Mouse (Mus musculus): ENCODE measurements around the gene Zfp976.
A peak's percentile ranks its signal among the peaks of the same experiment; 100 is the strongest.
"Not testable (repeated sequence)": the region's sequence is repeated elsewhere in the genome, so short reads cannot be mapped to it uniquely, and the experiment has no call there.

The Zfp976 gene

DNA sequence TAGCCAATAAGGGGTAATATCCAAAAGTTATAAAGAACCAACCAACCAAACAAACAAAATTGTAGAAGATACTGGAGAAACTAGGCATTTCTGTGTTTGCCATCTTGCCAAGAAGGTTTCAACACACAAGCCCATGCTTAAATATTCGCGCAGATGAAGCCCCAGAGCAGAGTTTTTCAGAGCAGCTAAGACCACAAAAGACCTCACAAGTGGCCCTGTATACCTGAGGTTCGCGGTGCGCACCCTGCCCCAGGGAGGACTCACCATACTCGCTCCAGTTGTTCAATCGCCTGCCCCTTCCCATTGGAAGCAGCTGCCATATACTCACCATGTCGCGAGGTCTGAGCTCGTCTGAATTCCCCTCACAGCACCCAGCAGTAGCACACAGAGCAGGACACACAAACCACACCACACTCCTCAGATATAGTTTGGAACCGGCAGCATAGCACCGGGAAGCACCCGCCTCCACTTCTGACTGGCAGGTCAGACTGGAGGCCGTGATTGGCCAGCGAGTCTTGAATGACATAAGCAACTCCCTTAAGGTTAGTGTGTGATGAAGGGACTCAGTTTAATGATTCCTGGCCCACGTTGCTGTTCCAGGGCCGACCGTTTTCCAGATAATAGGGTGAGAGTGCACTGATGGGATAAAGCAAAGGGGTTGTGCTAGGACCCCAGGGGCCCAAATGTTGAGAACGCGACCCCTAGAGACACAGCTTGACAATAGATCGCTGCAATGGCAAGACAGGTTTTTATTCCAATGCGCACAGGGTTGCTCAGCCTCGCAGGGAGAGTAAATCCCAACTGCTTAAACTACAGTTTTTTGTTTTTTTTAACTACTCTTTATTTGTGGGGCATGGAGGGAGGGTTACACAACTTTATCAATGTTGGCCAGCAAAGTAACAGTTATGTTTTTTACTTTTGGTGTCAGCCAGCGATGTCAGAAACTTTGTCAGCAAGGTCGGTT lies at the start of gene Zfp976:
Gene Zfp976 (minus strand): TSS at position 437 of the 964 bp plus-strand sequence.
- DNase-seq = peak; percentile 35 to 42

DNA sequence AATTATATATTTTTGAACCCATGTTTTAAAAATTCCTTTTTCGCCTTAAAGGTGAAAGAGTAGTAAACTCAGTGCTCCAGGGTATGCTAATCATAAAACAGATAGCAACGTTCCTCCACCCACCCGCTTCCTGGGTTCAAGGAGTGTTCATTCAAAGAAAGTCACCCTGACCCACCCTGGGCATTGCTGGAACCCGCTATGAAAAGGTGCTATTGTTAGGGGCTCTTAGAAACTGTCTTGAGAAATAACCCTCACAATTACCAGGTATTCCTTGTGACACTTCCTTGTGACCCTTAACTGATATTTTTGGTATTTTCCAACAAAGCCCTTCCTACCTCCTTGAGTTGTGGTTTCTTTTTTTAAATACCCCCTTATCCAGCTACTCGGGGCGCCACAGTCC lies 37.7 kb upstream of the Zfp976 start:
- not testable (repeated sequence) for DNase-seq

DNA sequence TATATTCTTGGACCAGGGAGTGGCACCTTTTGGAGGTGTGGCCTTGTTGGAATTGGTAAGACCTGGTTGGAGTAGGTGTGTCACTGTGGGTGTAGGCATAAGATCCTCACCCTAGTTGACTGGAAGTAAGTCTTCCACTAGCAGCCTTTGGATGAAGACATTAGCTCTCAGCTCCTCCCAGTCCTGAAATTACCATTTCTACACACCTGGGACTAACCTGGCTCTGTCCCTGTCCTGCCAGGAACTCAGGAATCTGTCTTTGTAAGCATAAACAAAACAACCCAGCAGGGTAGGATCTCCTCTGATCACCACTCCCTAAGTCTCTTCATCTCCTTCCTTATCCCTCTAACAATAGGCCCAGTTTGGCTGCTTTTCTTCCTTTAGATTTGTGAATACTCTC lies 37.3 kb upstream of the Zfp976 start:
- not testable (repeated sequence) for DNase-seq

DNA sequence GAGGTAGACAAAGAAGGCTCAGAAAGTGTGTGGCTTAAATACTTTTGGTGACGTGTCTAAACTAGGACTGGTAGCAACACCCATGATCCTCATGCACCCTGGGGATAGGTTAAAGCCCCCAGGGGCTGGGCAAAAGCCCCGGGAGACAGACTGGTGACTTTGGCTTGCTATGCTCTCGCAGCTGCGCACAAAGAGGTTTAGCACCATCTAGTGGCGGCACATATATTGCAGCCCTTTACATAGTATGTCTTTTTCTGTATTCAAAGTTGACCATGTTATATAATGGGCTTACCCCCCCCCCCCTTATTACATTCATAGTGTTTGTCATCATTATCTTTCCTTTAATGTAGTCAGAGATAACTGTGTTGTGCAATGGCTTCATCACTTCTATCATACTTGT lies 17.8 kb upstream of the Zfp976 start:
- peak; percentile 7 to 8 for DNase-seq

DNA sequence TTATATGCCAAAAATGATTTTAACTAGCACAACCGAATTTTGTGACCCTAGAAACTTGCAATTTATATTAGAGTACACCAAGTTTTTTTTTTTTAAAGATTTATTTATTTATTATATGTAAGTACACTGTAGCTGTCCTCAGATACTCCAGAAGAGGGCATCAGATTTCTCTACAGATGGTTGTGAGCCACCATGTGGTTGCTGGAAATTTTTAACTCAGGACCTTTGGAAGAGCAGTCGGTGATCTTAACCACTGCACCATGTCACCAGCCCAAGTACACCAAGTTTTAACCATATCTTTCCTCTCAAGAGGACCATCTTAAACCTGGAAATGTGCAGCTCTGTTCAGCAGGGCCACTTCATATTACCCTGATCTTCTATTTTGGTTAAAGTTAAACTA lies 12.8 kb upstream of the Zfp976 start:
- DNase-seq = not testable (repeated sequence)

DNA sequence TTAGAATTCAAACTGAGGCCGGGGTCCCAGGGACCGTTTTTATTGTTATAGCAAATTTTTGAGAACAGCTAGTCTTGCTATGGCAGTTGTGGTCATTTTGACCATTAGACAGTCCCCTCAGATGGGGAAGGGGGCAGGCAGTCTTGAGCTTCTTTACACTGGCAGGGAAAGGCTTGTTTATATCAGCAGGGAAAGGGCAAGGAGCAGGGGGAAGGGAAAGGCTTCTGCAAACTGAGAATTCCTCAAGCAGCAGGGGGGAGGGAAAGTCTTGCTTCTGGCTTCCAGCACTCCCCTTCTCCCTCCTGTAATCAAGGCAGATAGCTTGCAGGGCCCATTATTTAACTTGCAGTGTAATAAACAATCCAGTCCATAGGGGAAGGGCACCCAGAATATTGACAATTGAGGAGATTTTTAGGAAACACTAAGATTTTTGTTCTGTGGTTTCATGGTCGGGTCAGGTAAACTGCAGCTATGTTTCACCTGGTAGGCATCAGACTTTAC lies 782 bp upstream of the Zfp976 start:
- not testable (repeated sequence) for DNase-seq

DNA sequence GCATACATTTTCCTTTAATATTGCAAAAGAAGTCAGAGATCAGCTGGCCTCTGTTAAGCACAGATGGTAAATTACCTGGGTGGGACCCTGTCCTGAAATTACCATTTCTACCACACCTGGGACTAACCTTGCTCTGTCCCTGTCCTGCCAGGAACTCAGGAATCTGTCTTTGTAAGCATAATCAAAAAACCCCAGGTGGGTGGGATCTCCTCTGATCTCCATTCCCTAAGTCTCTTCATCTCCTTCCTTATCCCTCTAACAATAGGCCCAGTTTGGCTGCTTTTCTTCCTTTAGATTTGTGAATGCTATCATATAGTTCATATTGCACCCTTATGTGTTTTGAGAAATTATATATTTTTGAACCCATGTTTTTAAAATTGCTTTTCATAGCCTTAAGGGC lies 11.4 kb downstream of the Zfp976 start:
- DNase-seq = not testable (repeated sequence)

DNA sequence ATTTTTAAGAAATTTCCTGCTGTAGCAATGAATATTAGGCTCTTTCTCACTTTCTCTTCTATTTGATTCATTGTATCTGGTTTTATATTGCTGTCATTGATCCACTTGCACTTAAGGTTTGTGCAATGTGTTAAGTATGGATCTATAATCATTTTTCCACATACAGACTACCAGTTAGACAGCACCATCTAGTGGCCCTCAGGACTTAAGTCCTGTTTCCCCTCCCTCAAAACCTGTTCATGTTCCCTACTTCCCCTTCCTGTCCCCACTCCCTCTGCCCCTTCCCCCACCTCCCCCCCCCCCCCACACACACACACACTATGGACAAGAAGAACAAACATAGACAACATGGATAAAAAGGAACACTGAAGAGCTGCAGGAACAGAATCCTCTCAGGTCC lies 46.7 kb downstream of the Zfp976 start:
- not testable (repeated sequence) for DNase-seq

DNA sequence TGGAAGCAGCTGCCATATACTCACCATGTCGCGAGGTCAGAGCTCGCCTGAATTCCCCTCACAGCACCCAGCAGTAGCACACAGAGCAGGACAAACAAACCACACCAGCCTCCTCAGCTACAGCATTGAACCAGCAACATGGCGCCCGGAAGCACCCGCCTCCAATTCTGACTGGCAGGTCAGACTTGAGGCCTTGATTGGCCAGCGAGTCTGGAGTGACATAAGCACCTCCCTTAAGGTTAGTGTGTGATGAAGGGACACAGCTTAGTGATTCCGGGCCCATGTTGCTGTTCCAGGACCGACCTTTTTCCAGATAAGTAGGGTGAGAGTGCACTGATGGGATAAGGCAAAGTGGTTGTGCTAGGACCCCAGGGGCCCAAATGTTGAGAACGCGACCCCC lies 50.0 kb downstream of the Zfp976 start, which contains the start of gene Zfp977:
Gene Zfp977 (minus strand): TSS at position 135 of the 400 bp plus-strand sequence.
- DNase-seq = not testable (repeated sequence)

DNA sequence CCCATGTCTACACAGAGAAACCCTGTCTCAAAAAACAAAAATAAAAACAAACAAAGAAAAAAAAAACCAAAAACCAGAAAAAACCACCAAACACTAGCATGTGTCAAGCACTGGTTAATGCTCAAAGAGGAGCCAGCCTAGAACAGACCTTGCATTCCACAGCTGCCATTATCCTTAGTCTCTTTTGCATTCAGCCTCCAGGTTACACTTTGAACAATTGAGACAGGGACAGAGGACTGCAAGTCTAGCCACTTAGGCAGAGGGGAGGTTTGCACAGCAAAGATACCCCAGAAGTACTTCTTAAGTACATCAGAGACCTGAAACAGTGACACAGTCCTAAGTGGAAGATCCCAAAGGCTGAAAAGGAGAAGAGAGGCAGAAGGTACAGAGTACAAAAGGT lies 51.1 kb downstream of the Zfp976 start:
- not testable (repeated sequence) for DNase-seq

DNA sequence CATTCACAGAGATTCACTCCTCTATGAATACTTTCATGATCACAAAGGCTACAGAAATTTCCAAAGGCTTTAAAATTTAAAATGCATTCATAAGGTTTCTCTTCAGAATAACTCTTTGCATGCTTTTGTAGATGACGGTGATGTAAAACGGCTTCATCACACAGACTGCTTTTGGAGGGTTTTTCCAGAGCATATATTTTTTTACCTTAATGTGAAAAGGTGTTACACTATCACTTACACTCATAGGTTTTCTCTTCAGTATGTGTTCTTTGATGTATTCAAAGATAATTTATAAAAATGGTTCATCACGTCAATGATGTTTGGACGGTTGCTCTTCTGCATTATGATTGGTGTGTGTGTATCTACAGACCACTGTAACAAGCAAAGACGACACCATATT lies 63.9 kb downstream of the Zfp976 start, which contains the start of gene Gm21028:
Gene Gm21028 (minus strand): TSS at position 101 of the 400 bp plus-strand sequence.
- DNase-seq = no peak

Data from thymus, postnatal 36 days (tissue).